Mouse (Mus musculus) kidney, postnatal 10 days (tissue): ENCODE results near the gene Olfr1458.

Experiments used
- DNase-seq: peaks from one replicate; pipeline ENCODE4 v3.0.0; 2021; ENCODE audit warnings: mixed read lengths

The Olfr1458 gene

GRCm38 (mm10) chr19:13106675-13107074 lies at the start of gene Olfr1458:
Gene Olfr1458 (minus strand): TSS chr19:13106775.
- DNase-seq: no peak

GRCm38 (mm10) chr19:13149449-13149848 lies 42.9 kb upstream of the Olfr1458 start, which contains the start of gene Olfr1459:
Gene Olfr1459 (minus strand): TSS chr19:13149549.
- DNase-seq: no peak

- DNase-seq: no peak
These were observed 8.8 kb downstream of the Olfr1458 start, which contains the start of gene Olfr1457 for GRCm38 (mm10) chr19:13097791-13098190. Gene Olfr1457 (minus strand): TSS chr19:13097891.

- DNase-seq: no peak
These were observed 12.7 kb downstream of the Olfr1458 start for GRCm38 (mm10) chr19:13093908-13094307.

- no peak for DNase-seq
These were observed 46.3 kb downstream of the Olfr1458 start, which contains the start of gene Olfr1454 for GRCm38 (mm10) chr19:13060310-13060709. Gene Olfr1454 (plus strand): TSS chr19:13060610.
